Mouse (Mus musculus): ENCODE measurements at regions not wholly inside any gene's neighbourhood (a gene's known extent, or its start where the extent isn't known, plus 50 kb on each side); places are given as distances from the start of the nearest gene placed in this dataset.
"Not testable (repeated sequence)": the region's sequence is repeated elsewhere in the genome, so short reads cannot be mapped to it uniquely, and the experiment has no call there.

GRCm38 (mm10) chr12:3188734-3189275 is 121.0 kb downstream of the Rab10 start:
- DNase-seq: not testable (repeated sequence)

DNA sequence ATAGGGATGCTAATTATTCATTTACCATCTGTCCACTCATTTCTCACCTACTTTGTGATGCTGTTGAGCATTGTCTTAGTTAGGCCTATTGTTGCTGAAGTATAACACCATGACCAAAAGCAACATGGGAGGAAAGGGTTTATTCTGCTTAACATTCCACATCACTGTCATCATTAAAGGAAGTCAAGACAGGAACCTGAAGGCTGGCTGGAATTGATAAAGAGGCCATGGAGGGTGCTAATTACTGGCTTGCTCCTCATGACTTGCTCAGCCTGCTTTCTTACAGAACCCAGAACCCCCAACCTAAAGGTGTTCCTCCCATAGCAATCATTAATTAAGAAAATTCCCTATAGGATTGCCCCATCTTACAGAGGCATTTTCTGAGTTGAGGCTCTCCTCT is 121.6 kb downstream of the Rab10 start:
- DNase-seq: no peak

- DNase-seq: no peak
These were observed 136.4 kb downstream of the Rab10 start for GRCm38 (mm10) chr12:3173325-3173724.

- not testable (repeated sequence) for DNase-seq
These were observed 140.0 kb downstream of the Rab10 start for GRCm38 (mm10) chr12:3169705-3170287.

DNA sequence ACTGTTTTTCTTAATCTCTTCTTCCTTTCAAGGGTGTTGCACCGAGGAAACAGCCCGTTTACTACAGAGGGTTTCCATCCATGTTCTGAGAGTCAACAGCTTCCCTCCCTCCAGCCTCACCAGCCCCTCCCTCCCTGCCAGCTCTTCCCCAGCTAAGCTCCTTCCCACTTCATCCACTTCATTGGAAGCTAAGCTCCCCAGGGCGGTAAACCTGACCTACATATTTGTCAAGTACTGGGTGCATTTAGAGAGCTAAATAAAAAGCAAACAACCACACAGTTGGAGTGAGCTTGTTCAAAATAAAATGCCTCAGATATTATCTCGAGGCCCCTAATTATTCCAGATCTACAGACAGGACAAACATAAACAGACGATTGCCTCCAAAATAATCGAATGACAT is 148.1 kb downstream of the Rab10 start:
- not testable (repeated sequence) for DNase-seq

DNA sequence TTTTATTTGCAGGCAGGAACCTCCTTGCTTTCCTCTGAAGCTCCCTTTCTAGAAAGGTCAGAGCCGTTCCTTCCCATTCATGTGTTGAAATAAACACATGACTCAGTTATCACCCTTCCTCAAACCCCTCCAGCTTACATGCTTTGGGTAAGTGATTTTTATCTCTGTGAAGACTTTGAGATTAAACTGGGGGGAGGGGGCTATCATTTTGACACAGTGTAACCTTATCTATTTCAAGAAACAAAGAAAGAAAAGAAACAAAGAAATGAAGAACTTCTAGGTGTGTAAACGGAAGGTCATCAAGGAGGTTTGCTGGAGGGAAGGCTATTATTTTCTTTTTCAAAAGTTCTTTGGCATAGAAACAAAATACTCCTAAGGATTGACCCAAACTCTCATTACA is 151.0 kb downstream of the Rab10 start:
- DNase-seq: not testable (repeated sequence)

GRCm38 (mm10) chr12:3153705-3154104 is 156.1 kb downstream of the Rab10 start:
- not testable (repeated sequence) for DNase-seq

DNA sequence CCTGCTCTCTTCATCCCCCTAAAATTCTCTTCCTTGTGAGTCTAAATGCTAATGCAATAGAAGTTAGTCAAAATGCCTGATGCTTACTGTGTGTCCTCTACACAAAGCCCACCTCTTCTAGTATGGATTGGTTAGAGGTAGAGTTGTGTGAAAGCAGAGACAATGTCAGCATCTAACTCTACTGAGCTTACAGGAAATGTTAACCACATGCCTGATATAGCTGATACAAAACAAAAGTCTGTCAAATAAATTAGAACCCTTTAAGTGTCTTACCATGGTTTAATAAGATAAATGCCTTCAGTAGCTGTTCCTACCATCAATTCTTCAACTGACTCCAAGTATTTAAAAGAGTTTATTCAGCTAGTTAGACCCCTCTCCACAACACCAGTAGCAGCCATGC is 177.2 kb downstream of the Rab10 start:
- not testable (repeated sequence) for DNase-seq

- DNase-seq: not testable (repeated sequence)
These were observed 178.5 kb downstream of the Rab10 start for GRCm38 (mm10) chr12:3131149-3131751.

DNA sequence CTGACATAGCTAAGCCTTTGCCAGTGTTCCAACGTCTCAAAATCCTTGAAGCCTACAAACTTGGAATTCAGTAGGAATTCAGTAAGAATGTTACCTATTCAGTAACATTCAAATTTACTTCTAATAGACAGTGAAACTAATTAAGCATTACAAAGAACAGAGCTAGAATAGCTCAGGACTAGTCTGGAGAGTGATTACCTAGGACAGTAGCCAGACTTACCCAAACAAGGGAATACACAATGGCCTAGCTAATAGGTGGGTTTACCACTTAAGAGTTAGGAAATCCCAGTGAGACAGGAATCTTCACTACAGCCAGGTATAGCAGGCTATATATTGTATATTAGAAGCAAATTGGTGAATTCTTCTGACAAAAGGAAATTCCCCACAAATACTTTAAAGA is 182.4 kb downstream of the Rab10 start:
- DNase-seq: not testable (repeated sequence)

GRCm38 (mm10) chr12:3124036-3124435 is 185.7 kb downstream of the Rab10 start:
- DNase-seq: no peak

DNA sequence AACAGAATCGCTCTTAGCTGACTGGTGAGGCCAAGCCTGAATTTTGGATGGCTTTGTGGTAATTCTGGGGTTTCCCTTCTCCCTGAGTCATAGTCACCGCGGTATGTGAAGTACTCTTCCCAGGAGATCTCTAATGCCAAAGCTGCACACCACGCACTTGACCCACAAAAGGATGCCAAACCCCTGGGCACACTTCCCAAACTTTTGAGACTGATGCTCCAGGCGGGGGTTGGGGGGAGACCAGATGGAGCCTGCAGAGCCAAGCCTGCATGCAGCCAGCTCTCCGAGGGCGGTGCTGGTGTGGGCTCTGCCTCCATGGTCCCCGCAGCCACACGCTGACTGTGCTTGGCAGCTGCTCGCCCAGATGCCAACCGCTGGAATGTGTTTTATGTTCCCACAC is 199.2 kb downstream of the Rab10 start:
- not testable (repeated sequence) for DNase-seq

DNA sequence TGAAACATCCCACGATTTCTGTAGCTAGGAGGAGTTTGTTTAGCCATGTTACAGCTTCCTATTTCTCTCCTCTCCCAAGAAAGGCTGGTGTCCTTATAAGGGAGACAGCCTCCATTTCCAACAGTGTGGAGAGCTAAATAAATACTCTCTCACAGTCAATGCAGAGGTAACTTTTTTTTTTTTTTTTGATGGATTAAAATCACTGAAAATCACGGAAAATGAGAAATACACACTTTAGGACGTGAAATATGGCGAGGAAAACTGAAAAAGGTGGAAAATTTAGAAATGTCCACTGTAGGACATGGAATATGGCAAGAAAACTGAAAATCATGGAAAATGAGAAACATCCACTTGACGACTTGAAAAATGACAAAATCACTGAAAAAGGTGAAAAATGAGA is 200.1 kb downstream of the Rab10 start:
- DNase-seq: peak; percentile 33

- not testable (repeated sequence) for DNase-seq
These were observed 207.8 kb downstream of the Rab10 start for GRCm38 (mm10) chr12:3101963-3102362.

- peak; percentile 52 for DNase-seq
These were observed 211.6 kb downstream of the Rab10 start for GRCm38 (mm10) chr12:3098175-3098574.

DNA sequence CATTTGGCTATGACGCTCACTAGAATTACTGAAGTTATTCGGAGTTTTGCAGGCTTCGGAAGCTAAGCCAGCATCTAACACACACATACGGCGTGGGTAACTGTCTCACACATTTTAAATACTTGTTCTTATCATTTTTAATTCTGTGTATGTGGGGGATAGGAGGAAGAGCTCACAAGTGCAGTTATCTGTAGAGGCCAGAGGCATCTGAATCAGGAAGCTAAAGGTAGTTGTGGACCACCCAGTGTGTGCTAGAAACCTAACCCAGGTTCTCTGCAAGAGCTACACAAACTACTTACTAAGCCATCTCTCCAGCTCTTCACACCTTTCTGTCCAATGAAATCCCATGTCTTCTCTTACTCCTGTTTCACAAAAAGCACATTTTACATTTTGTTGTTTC is 215.3 kb downstream of the Rab10 start:
- DNase-seq: no peak

- DNase-seq: not testable (repeated sequence)
These were observed 216.8 kb downstream of the Rab10 start for GRCm38 (mm10) chr12:3092974-3093373.

GRCm38 (mm10) chr12:3049546-3049945 is 260.2 kb downstream of the Rab10 start:
- DNase-seq: not testable (repeated sequence)

DNA sequence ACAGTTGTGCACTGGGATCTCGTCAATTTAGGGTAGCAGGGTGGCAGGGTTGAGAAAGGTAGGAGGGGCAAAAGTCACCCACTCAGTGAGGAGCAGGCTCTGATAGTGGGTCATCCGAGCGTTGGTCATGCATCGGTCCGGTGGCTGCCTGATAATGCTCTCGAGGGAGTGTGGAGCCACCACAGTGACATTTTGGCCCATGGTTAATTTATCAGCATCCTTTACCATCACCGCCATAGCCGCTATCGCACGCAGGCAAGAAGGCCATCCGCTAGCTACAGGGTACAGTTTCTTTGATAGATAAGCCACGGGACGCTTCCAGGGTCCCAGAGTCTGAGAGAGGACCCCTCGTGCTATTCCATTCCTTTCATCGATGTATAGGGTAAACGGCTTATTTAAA is 291.3 kb downstream of the Rab10 start:
- DNase-seq: not testable (repeated sequence)

DNA sequence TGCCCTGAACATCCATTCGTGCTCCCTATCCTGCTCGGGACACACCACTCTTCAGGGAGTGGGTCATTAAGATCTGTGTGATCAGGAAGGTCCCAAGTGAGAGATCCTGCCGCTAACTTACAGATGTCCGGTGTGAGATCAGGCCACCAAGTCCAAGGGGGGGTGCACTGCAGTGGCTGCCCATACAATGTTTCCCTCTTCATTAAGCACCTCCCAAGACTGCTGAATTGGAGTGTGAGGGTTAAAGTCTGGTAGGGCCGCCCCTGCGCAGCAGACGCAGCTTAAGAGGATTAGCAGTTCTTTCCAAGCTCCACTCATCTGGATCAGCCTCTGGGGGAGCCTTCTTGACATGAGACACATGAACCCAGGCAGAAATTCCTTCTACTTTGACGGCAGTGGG is 293.0 kb downstream of the Rab10 start:
- DNase-seq: not testable (repeated sequence)
